Mouse (Mus musculus) neural tube, embryonic 13.5 days (tissue): ENCODE data around the gene Sap25. TPM values are rescaled to one million over a fixed set of nuclear protein-coding genes. Genes with fewer than 3 reads are reported as not detected.

Source experiments
- ATAC-seq: fragments of 200-750 bp; cut with Nextera tagmentation; 2 replicates; pipeline ENCODE4 v1.8.0; 2017; ENCODE audit warnings: low read depth, mild to moderate bottlenecking, moderate TSS enrichment, moderate library complexity
- H3K27ac ChIP-seq: fragments of 300-500 bp; sonication (generic); replicated peaks from 2 replicates; pipeline ENCODE4 v1.5.1; 2015; ENCODE audit warnings: moderate library complexity, mild to moderate bottlenecking, inconsistent platforms
- H3K27me3 ChIP-seq: fragments of 300-500 bp; sonication (generic); 2 replicates; pipeline ENCODE4 v1.6.1; 2015; ENCODE audit warnings: mild to moderate bottlenecking, inconsistent platforms
- H3K36me3 ChIP-seq: fragments of 300-500 bp; sonication (generic); 2 replicates; pipeline ENCODE4 v1.6.1; 2015; ENCODE audit warnings: mild to moderate bottlenecking, inconsistent platforms
- H3K4me1 ChIP-seq: fragments of 300-500 bp; sonication (generic); replicated peaks from 2 replicates; pipeline ENCODE4 v1.6.1; 2015; ENCODE audit warnings: inconsistent platforms
- H3K4me2 ChIP-seq: fragments of 300-500 bp; sonication (generic); 2 replicates; pipeline ENCODE4 v1.6.1; 2015; ENCODE audit warnings: inconsistent platforms, mild to moderate bottlenecking, moderate library complexity
- H3K4me3 ChIP-seq: fragments of 300-500 bp; sonication (generic); 2 replicates; pipeline ENCODE4 v1.5.1; 2015; ENCODE audit warnings: mild to moderate bottlenecking, inconsistent platforms
- H3K9ac ChIP-seq: fragments of 300-500 bp; sonication (generic); 2 replicates; pipeline ENCODE4 v1.6.1; 2015; ENCODE audit warnings: moderate library complexity, mild to moderate bottlenecking, inconsistent platforms
- H3K9me3 ChIP-seq: fragments of 300-500 bp; sonication (generic); 2 replicates; pipeline ENCODE4 v1.6.1; 2016; ENCODE audit warnings: inconsistent platforms
- WGBS: fragments of 180-500 bp; shearing (Covaris S2); methylation state at CpG from one replicate; pipeline ENCODE4 v1.1.7; 2015; 5-methylcytosine and 5-hydroxymethylcytosine counted together
- polyA plus RNA-seq: library from polyadenylated mRNA; unstranded; fragments of >200 nt; fragmentation: Nextera tagmentation; extraction: Ambion mirVana; gene quantifications from 2 replicates; pipeline ENCODE4 v1.2.1, GENCODE M21; 2015

Sap25 gene
- polyA plus RNA-seq, 1 experiment from 2014 or later, result 5.6 TPM

DNA sequence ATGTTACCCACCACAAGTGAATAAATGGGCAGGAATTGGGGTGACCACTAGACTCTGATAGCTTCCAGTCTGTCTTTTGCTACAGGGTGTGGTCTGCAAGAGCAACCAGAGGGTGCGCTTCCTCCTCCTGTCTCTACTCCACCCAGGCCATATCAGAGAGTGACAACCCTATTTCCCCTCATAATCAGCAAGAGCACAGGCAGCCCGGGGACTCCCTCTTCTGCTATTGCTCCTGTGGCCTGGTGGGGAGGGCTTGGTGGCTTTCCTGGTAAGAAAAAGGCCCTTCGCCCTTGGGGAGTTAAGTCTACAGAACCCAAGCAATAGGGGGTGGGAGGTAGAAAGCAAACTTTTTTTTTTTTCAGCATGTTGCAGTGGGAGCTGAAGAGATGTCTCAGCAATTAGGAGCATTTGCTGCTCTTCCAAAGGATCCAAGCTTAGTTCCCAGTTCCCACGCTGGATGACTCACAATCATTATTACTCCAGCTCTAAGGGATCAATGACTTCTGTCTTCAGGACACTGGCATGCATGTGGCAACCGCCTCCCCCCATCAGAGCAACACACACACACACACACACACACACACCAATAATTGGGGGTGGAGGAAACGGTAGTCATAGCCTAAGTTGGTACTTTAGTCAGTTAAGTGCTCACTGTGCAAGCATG, 45.1 kb downstream of the Sap25 start:
- no peak overlapping the region for H3K4me3 ChIP-seq
- H3K4me1 ChIP-seq, result peaks cover 24% of the 10 kb centered on the region
- H3K9me3 ChIP-seq, result no peaks in the 10 kb centered on the region
- H3K27me3 ChIP-seq, result no peaks in the 10 kb centered on the region
- no peak overlapping the region for H3K27ac ChIP-seq
- WGBS, result 80% methylated on average over 6 of the region's 6 CpGs
- H3K9ac ChIP-seq, result no peak overlapping the region
- no peak for ATAC-seq
- no peaks in the 10 kb centered on the region for H3K36me3 ChIP-seq
- H3K4me2 ChIP-seq, result no peak overlapping the region

DNA sequence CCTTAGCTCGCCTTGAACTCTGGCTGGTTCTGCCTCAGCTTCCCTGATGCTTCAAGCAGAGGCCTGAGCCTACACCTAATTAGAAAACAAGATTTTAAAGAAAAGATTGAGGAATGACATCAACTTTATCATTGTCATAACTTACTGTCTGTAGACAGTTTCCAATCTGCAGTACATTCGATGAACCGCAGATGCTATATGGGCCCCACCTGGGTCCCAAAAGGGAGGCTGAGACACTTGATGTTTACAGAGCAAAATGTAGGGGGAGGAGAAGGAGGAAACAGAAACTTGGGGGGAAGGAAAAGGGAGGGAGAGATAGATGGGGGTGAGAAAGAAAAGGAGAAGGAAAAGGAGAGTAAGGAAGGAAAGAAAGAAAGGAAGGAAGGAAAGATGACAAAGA, 48.8 kb downstream of the Sap25 start:
- H3K4me3 ChIP-seq, result no peak overlapping the region
- no peaks in the 10 kb centered on the region for H3K27me3 ChIP-seq
- H3K27ac ChIP-seq, result no peak overlapping the region
- WGBS, result 92% methylated on average over 3 of the region's 3 CpGs
- H3K9ac ChIP-seq, result no peak overlapping the region
- no peak overlapping the region for H3K4me2 ChIP-seq
- ATAC-seq, result no peak
- H3K4me1 ChIP-seq, result peaks cover 2% of the 10 kb centered on the region; the same call in 1 of the 2 replicates
- no peaks in the 10 kb centered on the region for H3K36me3 ChIP-seq
- H3K9me3 ChIP-seq, result no peaks in the 10 kb centered on the region

DNA sequence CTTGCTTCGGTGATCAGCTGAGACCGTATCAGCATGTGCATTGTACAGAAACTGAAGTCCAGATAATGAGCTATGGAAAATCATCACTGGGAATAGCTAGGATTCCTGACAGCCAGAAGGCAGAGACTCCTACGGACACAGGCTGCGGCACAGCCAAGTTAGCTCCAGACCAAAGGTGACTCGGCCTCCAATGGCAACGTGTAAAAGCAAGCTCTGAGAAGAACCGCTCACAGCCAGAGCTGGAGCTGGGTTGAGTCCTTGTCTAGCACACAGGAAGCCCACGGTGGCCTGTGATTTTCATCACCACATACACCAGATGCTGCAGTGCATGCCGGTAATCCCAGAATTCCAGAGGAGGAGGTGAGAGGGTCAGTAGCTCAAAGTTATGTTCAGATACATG, 49.4 kb downstream of the Sap25 start:
- H3K9ac ChIP-seq, result no peak overlapping the region
- no peaks in the 10 kb centered on the region for H3K4me1 ChIP-seq
- no peaks in the 10 kb centered on the region for H3K27me3 ChIP-seq
- WGBS, result 69% methylated on average over 9 of the region's 9 CpGs
- no peaks in the 10 kb centered on the region for H3K9me3 ChIP-seq
- no peaks in the 10 kb centered on the region for H3K36me3 ChIP-seq
- ATAC-seq, result no peak
- no peak overlapping the region for H3K4me2 ChIP-seq
- H3K27ac ChIP-seq, result no peak overlapping the region
- H3K4me3 ChIP-seq, result no peak overlapping the region

DNA sequence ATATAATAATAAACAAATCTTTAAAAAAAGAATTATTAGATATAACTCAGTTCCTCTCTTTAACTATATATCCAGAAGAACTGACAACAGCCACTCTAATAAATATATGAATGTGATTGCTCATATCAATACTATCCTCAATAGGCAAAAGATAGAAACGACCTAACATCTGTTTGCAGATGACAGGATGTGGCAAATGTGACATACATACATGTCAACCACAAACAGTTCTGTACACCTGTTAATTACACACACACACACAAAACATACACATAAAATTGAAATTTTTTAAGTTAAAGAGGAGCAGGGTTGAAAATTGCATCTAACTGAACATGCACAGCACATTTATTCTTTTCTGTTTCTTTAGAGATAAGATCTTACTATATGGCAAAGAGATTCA, 50.7 kb downstream of the Sap25 start:
- Histone ChIP-seq H3K36me3 (no peaks in the 10 kb centered on the region), H3K4me3 (no peak overlapping the region), H3K9me3 (no peaks in the 10 kb centered on the region), H3K27ac (no peak overlapping the region), H3K4me1 (no peaks in the 10 kb centered on the region), H3K27me3 (no peaks in the 10 kb centered on the region), H3K4me2 (no peak overlapping the region), H3K9ac (no peak overlapping the region)
- 78% methylated on average over 1 of the region's 1 CpGs for WGBS
- ATAC-seq, result no peak

Other genes starting within 250 kb of the Sap25 start
- 0.06 and 0.08 TPM in 2 replicates for gene Zan, start 164.3 kb upstream of the Sap25 start, polyA plus RNA-seq
- gene Pop7, start 138.8 kb upstream of the Sap25 start, polyA plus RNA-seq, result 79.7 and 80.1 TPM in 2 replicates
- 16.9 and 17.3 TPM in 2 replicates for gene Gigyf1, start 122.8 kb upstream of the Sap25 start, polyA plus RNA-seq
- not detected in 2 replicates for gene Epo, start 108.1 kb upstream of the Sap25 start, polyA plus RNA-seq
- gene Gnb2, start 107.8 kb upstream of the Sap25 start, polyA plus RNA-seq, result 486 and 510 TPM in 2 replicates
- gene Actl6b, start 87.8 kb upstream of the Sap25 start, polyA plus RNA-seq, result 203 and 222 TPM in 2 replicates
- gene Tfr2, start 71.5 kb upstream of the Sap25 start, polyA plus RNA-seq, result 3.0 and 3.2 TPM in 2 replicates
- 50.0 and 58.1 TPM in 2 replicates for gene Mospd3, start 40.3 kb upstream of the Sap25 start, polyA plus RNA-seq
- 40.6 and 42.7 TPM in 2 replicates for gene Pcolce, start 27.6 kb upstream of the Sap25 start, polyA plus RNA-seq
- 0.17 and 0.20 TPM in 2 replicates for gene Fbxo24, start 12.3 kb upstream of the Sap25 start, polyA plus RNA-seq
- gene Lrch4, start 12.2 kb upstream of the Sap25 start, polyA plus RNA-seq, result 23.8 and 24.5 TPM in 2 replicates
- 6.7 and 7.9 TPM in 2 replicates for gene Gm20605, start 12.2 kb upstream of the Sap25 start, polyA plus RNA-seq
- 0.20 TPM in 1 of 2 replicates, not detected in the other for gene Irs3, start 4.4 kb downstream of the Sap25 start, polyA plus RNA-seq
- gene Agfg2, start 43.4 kb downstream of the Sap25 start, polyA plus RNA-seq, result 15.5 and 16.6 TPM in 2 replicates
- 23.4 and 25.4 TPM in 2 replicates for gene Nyap1, start 100.3 kb downstream of the Sap25 start, polyA plus RNA-seq
- gene Tsc22d4, start 104.4 kb downstream of the Sap25 start, polyA plus RNA-seq, result 76.8 and 86.9 TPM in 2 replicates
- 38.1 and 39.7 TPM in 2 replicates for gene Ppp1r35, start 137.5 kb downstream of the Sap25 start, polyA plus RNA-seq
- 9.9 and 12.3 TPM in 2 replicates for gene Mepce, start 146.3 kb downstream of the Sap25 start, polyA plus RNA-seq
- 10.4 and 12.4 TPM in 2 replicates for gene Zcwpw1, start 146.5 kb downstream of the Sap25 start, polyA plus RNA-seq
- 0.15 and 1.3 TPM in 2 replicates for gene Pilra, start 194.9 kb downstream of the Sap25 start, polyA plus RNA-seq
- gene Pilrb1, start 216.8 kb downstream of the Sap25 start, polyA plus RNA-seq, result not detected in 2 replicates
- gene Pilrb2, start 230.5 kb downstream of the Sap25 start, polyA plus RNA-seq, result 0.27 TPM in 1 of 2 replicates, not detected in the other